Mouse (Mus musculus) T-helper 2 cell (primary cell): Measurements from ENCODE around the gene Vti1a.

Experiments used
- in situ Hi-C: fragments of 300-600 bp; cut with MboI, MseI; formaldehyde crosslinking; loops from one replicate; pipeline ENCODE4 v1.15.1; 2025; ENCODE audit warnings: high pct_unique_total_duplicates

Vti1a gene

DNA sequence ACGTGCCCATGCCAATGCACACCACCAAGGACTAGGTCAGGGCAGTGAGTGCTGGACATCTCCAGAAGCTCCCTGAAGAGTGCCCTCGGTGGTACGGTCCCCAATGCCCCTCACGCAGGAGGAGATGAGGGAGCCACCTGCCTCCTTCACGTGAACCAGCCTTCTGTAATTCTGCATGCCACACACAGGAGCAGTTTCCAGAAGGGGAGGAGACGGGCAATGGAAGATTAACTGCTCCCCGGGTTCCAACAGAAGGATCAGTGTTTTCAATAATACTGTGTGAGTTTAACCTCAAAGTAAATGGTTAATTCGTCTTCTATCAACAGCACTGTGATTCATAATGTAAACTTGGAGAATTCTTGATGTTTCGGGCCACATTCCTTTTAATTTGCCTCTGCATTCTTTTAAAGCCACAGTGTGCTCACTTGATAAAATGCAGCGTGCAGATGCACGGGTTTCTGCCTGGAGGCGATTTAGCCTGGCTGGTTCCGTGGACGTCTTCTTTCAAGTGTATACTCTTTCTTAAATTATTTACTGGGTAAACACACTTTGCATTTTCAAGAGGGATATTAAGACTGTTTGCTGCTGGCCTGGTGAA, 304.4 kb downstream of the Vti1a start:
- in situ Hi-C loops: no loop called here

DNA sequence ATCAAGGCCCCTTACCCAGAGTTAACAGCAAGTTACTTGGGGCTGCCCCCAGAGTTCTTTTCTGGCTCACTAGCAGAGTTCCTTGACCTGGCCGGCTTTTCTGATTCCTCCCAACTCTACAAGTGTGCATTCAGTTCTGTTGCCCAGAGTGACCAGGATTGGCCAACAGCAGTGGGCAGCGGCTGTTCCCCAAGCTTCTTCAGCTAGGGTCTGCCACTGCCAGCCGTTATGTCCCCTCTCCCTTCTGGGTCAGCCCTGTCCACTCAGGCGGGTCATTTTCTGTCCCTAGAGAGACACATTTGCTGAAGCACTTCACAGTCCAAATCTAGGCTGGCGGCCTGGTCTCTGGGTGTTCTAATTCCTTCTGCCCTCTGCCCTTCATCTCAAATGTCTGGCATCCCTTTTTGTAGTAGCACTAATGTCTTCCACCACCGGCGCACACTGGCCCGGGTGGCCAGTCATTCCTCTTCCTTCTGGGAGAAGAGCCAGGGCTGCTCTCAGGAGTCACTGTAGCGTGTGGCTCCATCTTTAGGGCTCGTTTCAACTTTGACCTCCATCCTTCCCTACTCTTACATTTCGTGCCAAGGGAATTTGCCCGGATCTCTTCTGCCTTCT, 305.0 kb downstream of the Vti1a start:
- in situ Hi-C loops: no loop called here

GRCm38 (mm10) chr19:55622821-55623220, 306.7 kb downstream of the Vti1a start:
- in situ Hi-C loops: no loop called here

GRCm38 (mm10) chr19:55623605-55624004, 307.5 kb downstream of the Vti1a start:
- in situ Hi-C loops: no loop called here

DNA sequence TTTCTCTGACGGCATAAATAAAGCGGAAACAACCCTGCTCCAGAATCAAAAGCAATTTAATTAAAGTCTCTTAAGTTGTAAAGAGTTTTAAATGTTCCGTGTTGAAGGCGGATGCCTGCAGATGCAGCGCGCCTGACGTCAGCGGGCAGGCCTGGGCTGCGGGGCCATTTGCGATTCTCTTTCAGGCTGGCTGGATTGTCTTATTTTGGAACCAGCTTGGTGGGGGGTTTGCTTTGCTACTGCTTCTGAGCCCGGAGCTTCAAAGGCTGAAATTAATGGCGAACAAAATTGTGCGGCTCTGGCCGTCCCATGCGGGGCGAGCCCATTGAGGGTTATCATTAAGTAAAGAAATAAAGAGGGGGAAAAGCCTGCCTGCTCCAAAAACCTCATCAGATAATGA, 310.4 kb downstream of the Vti1a start:
- in situ Hi-C loops: no loop called here

DNA sequence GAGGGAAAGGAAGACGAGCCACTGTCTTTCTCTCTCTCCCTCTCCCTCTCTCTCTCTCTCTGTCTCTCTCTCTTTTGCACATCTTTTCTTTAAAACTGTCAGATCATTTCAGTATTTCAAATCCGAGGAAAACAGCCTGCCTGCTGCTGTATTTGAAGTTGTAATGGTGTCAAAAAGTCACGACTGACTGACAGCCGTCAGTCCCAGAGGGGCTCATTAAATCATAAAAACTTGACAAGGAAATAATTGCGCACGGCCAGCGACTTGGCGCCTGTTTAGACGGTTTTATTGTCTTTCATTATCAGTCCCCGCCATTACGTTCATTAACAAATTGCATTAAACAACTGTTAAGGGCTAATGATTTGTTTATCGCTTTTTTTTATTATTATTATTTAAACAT, 310.9 kb downstream of the Vti1a start:
- in situ Hi-C loops: no loop called here

DNA sequence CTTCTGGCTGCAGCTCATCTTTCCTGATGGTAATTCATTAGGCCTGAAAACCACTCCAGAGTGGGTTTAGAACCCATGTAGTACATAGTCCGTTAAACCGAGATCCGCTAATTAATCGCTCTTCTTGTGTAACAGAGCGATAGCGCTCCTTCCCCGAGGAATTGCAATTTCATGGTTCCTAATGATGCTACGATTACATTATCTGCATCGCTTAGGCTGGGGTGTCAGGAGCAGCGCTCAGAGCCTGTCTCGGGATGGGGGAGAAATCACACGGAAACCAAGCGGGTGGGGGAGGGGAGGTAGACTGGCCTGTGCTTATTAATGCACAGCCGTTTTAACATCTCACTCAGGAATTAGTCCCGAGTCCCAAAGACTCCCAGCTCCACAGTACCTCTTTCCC, 319.4 kb downstream of the Vti1a start:
- in situ Hi-C loops: no loop called here

DNA sequence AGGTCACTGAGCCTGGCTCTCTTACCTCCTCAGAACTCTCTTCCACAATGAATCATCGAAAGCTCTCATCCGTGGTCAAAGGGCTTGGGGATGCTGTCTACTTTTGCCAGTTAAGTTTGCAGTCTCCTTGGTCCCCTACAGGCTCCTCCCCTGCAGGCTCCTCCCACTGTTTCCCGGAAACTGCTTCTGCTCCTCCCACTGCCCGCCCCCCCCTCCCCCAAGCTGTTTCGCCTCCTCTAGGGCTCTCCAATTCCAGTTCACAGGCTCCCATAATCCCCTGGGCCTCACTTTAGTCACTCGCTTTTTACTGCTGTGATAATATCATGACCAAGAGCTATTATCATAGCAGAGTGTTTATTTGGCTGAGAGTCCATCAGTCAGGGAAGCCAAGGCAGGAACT, 324.2 kb downstream of the Vti1a start:
- in situ Hi-C loops: no loop called here

GRCm38 (mm10) chr19:55641891-55642290, 325.8 kb downstream of the Vti1a start:
- in situ Hi-C loops: no loop called here

- in situ Hi-C loops: no loop called here
Measured at GRCm38 (mm10) chr19:55642361-55642760, 326.3 kb downstream of the Vti1a start.

- in situ Hi-C loops: no loop called here
Measured at GRCm38 (mm10) chr19:55643288-55643901, 327.3 kb downstream of the Vti1a start.

GRCm38 (mm10) chr19:55643931-55644330, 327.8 kb downstream of the Vti1a start:
- in situ Hi-C loops: no loop called here

- in situ Hi-C loops: no loop called here
Measured at GRCm38 (mm10) chr19:55649363-55649762, 333.3 kb downstream of the Vti1a start.

DNA sequence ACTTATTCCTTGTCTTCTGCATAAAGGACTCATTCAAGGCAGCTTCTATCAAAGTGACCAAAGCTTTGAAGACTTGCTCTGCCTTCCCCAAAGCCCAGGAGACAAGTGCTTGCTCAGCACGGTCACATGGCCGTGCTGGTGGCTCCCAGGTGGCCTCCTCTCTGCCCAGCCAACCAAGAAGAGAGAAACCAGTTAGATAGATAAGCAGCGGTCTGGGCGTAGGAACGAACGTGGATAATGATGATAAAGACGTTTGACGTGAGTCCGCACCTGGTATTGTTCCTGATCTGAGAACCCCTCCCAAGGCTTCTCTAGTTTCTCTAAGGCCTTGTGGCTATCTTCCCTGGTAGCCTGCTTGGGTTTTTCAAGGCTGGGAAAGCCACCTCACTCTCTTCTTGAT, 334.9 kb downstream of the Vti1a start:
- in situ Hi-C loops: no loop called here

- in situ Hi-C loops: no loop called here
Measured at GRCm38 (mm10) chr19:55652693-55653265, 336.7 kb downstream of the Vti1a start.

- in situ Hi-C loops: loop anchor here (5.0 kb wide), 1 partner anchor 88 kb away; no protein-coding TSS in a partner anchor
Measured at GRCm38 (mm10) chr19:55660165-55660564, 344.1 kb downstream of the Vti1a start.

- in situ Hi-C loops: loop anchor here (5.0 kb wide), 1 partner anchor 90 kb away; no protein-coding TSS in a partner anchor
Measured at GRCm38 (mm10) chr19:55662521-55663223, 346.6 kb downstream of the Vti1a start.

DNA sequence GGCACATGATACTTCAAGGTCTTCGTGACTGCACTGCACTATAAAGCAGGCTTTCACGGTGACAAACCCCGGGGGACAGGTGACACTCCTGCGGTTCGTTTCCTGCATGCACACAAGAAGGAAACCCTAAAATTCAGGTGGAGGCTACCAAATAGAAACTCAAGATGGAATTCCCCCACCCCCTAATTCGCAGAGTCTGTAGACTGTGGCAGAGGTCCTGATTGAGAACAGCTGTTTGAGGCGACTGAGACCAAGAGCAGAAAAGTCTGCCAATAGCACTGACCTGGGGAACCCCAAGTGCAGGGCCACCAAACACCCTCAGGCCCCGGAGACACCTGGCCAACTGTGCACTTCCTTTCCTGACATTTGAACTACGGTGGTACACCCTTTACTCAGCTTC, 351.7 kb downstream of the Vti1a start:
- in situ Hi-C loops: no loop called here

DNA sequence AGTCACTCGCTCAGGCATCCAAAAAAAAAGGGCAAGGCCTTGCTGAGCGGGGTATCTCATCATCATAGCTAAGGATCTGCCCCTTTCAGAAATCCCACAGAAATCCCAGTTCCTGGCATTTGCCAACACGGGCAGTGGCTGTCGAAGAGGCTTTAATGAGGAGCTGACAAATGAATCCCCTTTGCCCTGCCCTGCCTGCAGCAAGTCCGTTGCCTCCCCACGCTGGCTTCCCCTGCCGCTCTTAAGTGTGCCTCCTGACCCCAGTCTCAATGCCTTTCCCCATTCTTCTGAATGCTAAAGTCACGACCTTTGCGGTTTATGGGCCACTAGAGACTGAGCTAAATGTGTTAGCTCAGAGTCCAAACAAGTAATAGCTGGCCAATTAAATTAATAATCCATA, 352.8 kb downstream of the Vti1a start:
- in situ Hi-C loops: no loop called here
